Mouse (Mus musculus) cerebellum, adult 9-10 months (tissue): ENCODE results near the gene H2afy.
"Not testable (repeated sequence)": the region's sequence is repeated elsewhere in the genome, so short reads cannot be mapped to it uniquely, and the experiment has no call there.

Experiments used
- DNase-seq: peaks from one replicate; pipeline ENCODE4 v3.0.0; 2022

Gene H2afy

GRCm38 (mm10) chr13:56068517-56068916 is 67.6 kb downstream of the H2afy start:
- DNase-seq: no peak

GRCm38 (mm10) chr13:56066904-56067303 is 69.3 kb downstream of the H2afy start:
- no peak for DNase-seq

GRCm38 (mm10) chr13:56066152-56066551 is 70.0 kb downstream of the H2afy start:
- no peak for DNase-seq

GRCm38 (mm10) chr13:56057761-56058160 is 78.4 kb downstream of the H2afy start:
- DNase-seq: no peak

- DNase-seq: no peak
Observed at GRCm38 (mm10) chr13:56055720-56056119, 80.4 kb downstream of the H2afy start.

- DNase-seq: no peak
Observed at GRCm38 (mm10) chr13:56054089-56054488, 82.1 kb downstream of the H2afy start.

GRCm38 (mm10) chr13:56052781-56053180 is 83.4 kb downstream of the H2afy start:
- DNase-seq: no peak

GRCm38 (mm10) chr13:56050246-56050645 is 85.9 kb downstream of the H2afy start:
- no peak for DNase-seq

- DNase-seq: no peak
Observed at GRCm38 (mm10) chr13:56042221-56042620, 93.9 kb downstream of the H2afy start.

- DNase-seq: no peak
Observed at GRCm38 (mm10) chr13:56040621-56041020, 95.5 kb downstream of the H2afy start.

GRCm38 (mm10) chr13:56039610-56040371 is 96.4 kb downstream of the H2afy start:
- DNase-seq: no peak

- no peak for DNase-seq
Observed at GRCm38 (mm10) chr13:56029006-56029405, 107.2 kb downstream of the H2afy start.

- not testable (repeated sequence) for DNase-seq
Observed at GRCm38 (mm10) chr13:56027996-56028395, 108.2 kb downstream of the H2afy start.

- no peak for DNase-seq
Observed at GRCm38 (mm10) chr13:56026623-56027022, 109.5 kb downstream of the H2afy start.

- no peak for DNase-seq
Observed at GRCm38 (mm10) chr13:56026026-56026425, 110.1 kb downstream of the H2afy start.

- no peak for DNase-seq
Observed at GRCm38 (mm10) chr13:56025027-56025410, 111.1 kb downstream of the H2afy start.

GRCm38 (mm10) chr13:56024410-56025026 is 111.6 kb downstream of the H2afy start:
- no peak for DNase-seq
